Mouse (Mus musculus) layer of hippocampus, postnatal 14 days (tissue): ENCODE results near the gene Gnmt. TPM values are rescaled to one million over a fixed set of nuclear protein-coding genes. Genes with fewer than 3 reads are reported as not detected.
A peak's percentile ranks its signal among the peaks of the same experiment; 100 is the strongest.

ENCODE experiments used
- DNase-seq, 2 experiments: peaks; one replicate each; pipeline ENCODE4 v3.0.0; 2021 to 2022; ENCODE audit warnings: low spot score in 2 of 2, mixed read lengths in 1 of 2
- total RNA-seq, 2 experiments: library from RNA; stranded (reverse); gene quantifications; 2 replicates each; pipeline ENCODE4 v1.2.3; 2021

Gene Gnmt
- total RNA-seq, 2 experiments from 2014 or later = 0.76 to 0.98 TPM

- DNase-seq = peak; percentile 92 to 99
Observed at GRCm38 (mm10) chr17:46704887-46705835, 23.8 kb downstream of the Gnmt start, which contains the start of gene Ppp2r5d. TSS of gene Ppp2r5d (minus strand) at chr17:46705111.

GRCm38 (mm10) chr17:46703971-46704886 lies 24.7 kb downstream of the Gnmt start:
- DNase-seq = no peak

- no peak for DNase-seq
Observed at GRCm38 (mm10) chr17:46702506-46702905, 26.5 kb downstream of the Gnmt start.

GRCm38 (mm10) chr17:46702100-46702499 lies 26.9 kb downstream of the Gnmt start:
- no peak for DNase-seq

- DNase-seq = no peak
Observed at GRCm38 (mm10) chr17:46701489-46701888, 27.5 kb downstream of the Gnmt start.

- no peak for DNase-seq
Observed at GRCm38 (mm10) chr17:46699912-46700311, 29.1 kb downstream of the Gnmt start.

- no peak for DNase-seq
Observed at GRCm38 (mm10) chr17:46699245-46699644, 29.7 kb downstream of the Gnmt start.

- no peak for DNase-seq
Observed at GRCm38 (mm10) chr17:46698515-46698914, 30.5 kb downstream of the Gnmt start.

- no peak for DNase-seq
Observed at GRCm38 (mm10) chr17:46694517-46695063, 34.4 kb downstream of the Gnmt start.

GRCm38 (mm10) chr17:46691390-46691789 lies 37.6 kb downstream of the Gnmt start:
- DNase-seq = no peak

- no peak for DNase-seq
Observed at GRCm38 (mm10) chr17:46690665-46691064, 38.3 kb downstream of the Gnmt start.

- no peak for DNase-seq
Observed at GRCm38 (mm10) chr17:46685913-46686312, 43.1 kb downstream of the Gnmt start.

- no peak for DNase-seq
Observed at GRCm38 (mm10) chr17:46682654-46683389, 46.1 kb downstream of the Gnmt start.

GRCm38 (mm10) chr17:46681466-46682118 lies 47.4 kb downstream of the Gnmt start:
- DNase-seq = peak in 1 of 2 experiments; percentile 26

- peak; percentile 94 to 98 for DNase-seq
Observed at GRCm38 (mm10) chr17:46680760-46681373, 48.1 kb downstream of the Gnmt start, which contains the start of gene Klhdc3. TSS of gene Klhdc3 (minus strand) at chr17:46680914.

- DNase-seq = no peak
Observed at GRCm38 (mm10) chr17:46679843-46680759, 48.9 kb downstream of the Gnmt start.

- no peak for DNase-seq
Observed at GRCm38 (mm10) chr17:46678911-46679310, 50.1 kb downstream of the Gnmt start.

- no peak for DNase-seq
Observed at GRCm38 (mm10) chr17:46678416-46678815, 50.6 kb downstream of the Gnmt start, which contains the start of gene Mea1. TSS of gene Mea1 (plus strand) at chr17:46678793.
